Mouse (Mus musculus) neutrophil, adult 5-6 weeks (primary cell): ENCODE results near the gene Hoxc5. TPM values are rescaled to one million over a fixed set of nuclear protein-coding genes. Genes with fewer than 3 reads are reported as not detected.

Experiments
- ATAC-seq: fragments of 151-379, 151-347 bp; 2 replicates; pipeline ENCODE4 v1.8.0; 2017; ENCODE audit warnings: mild to moderate bottlenecking, moderate TSS enrichment; ENCODE audit not compliant: insufficient number of reproducible peaks, poor library complexity, low FRiP score, severe bottlenecking; ENCODE audit errors: extremely low read depth
- total RNA-seq: library from RNA; stranded (forward); fragments of 200-1000 nt; gene quantifications from 2 replicates; pipeline ENCODE4 v1.2.3, GENCODE M21; 2017

The Hoxc5 gene
- not detected in 2 replicates for total RNA-seq

DNA sequence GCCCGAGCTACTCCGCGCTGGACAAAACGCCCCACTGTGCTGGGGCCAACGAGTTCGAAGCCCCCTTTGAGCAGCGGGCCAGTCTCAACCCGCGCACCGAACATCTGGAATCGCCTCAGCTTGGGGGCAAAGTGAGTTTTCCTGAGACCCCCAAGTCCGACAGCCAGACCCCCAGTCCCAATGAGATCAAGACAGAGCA is at the start of gene Hoxc5:
Hoxc5 (plus strand) TSS at position 132 of the 199 bp plus-strand sequence.
- no peak for ATAC-seq

- ATAC-seq = no peak
These were observed 49.2 kb upstream of the Hoxc5 start for GRCm38 (mm10) chr15:102917972-102918572.

- no peak for ATAC-seq
These were observed 48.5 kb upstream of the Hoxc5 start for GRCm38 (mm10) chr15:102918611-102919265.

GRCm38 (mm10) chr15:102919336-102920180 is 47.7 kb upstream of the Hoxc5 start:
- ATAC-seq = no peak

GRCm38 (mm10) chr15:102920619-102921018 is 46.6 kb upstream of the Hoxc5 start:
- ATAC-seq = no peak

DNA sequence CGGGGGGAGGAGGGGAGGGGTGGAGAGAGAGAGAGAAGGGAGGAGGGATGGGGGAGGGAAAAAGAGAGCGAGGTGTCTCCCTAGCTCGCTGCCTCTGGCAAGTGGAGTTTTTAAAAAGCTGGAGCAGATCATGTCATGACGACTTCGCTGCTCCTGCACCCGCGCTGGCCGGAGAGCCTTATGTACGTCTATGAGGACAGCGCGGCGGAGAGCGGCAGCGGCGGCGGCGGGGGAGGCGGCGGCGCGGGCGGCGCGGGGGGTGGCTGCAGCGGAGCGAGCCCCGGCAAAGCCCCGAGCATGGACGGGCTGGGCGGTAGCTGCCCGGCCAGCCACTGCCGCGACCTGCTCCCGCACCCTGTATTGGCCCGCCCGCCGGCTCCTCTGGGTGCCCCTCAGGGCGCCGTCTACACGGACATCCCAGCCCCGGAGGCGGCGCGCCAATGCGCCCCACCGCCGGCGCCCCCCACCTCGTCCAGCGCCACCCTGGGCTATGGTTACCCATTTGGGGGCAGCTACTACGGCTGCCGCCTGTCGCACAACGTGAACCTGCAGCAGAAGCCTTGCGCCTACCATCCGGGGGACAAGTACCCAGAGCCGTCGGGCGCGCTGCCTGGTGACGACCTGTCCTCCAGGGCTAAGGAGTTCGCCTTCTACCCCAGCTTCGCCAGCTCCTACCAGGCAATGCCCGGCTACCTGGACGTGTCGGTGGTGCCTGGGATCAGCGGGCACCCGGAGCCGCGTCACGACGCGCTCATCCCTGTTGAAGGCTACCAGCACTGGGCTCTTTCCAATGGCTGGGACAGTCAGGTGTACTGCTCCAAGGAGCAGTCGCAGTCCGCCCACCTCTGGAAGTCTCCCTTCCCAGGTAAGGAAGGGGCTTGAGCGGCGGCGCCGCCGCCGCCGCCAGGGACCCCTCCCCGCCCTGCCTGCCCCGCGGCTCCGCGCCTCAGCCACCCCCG is 45.9 kb upstream of the Hoxc5 start, which contains the start of gene Hoxc13:
Hoxc13 (plus strand) TSS at position 51 of the 959 bp plus-strand sequence.
- ATAC-seq = no peak

DNA sequence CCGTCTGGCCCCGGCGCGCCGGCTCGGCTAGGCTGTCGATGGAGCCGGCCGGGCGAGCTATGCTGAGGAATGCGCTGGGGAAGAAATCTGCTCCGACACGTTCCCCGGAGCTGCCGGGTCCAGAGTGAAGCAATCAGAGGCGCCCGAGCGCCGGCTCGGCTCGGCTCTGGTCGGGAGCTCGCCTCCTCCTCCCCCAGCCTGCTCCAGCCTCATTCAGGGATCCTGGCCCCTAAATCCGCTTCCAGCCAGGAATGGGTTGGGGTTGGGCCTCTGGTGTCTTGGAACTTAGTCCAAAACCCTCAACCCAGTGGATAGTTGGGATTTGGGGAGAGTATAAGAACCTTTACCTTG is 45.3 kb upstream of the Hoxc5 start:
- ATAC-seq = no peak

GRCm38 (mm10) chr15:102922636-102923500 is 44.4 kb upstream of the Hoxc5 start:
- no peak for ATAC-seq

- ATAC-seq = no peak
These were observed 40.1 kb upstream of the Hoxc5 start for GRCm38 (mm10) chr15:102927032-102927645.

DNA sequence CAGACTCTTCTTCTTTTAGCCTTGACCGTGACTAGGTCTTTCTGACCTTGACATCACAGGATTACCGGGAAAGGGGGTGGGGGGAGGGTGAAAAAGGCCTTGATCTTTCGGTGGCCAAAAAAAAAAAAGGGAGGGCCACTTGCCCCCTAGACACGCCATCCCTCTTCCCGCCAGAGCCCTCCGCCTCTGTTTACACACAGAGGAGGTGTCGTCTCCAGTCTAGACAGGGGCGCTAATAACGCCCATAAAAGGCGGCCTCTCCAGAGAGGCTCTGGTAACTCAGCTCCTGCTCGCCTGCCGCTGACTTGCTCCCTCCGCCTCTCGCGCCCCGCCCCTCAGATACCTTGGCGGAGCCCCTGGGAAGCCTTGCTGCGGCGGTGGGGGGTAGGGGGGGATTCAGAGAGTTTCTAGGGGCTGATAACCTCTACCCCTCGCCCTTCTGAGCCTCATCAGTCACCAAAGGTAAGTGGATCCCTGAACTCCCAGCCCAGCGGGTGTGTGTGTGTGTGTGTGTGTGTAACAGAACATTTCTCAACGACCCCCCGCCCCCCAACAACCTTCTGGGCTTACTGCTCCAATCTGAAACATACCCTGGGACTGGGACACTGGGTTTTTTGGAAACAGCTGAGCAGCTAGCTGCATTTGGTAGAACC is 35.4 kb upstream of the Hoxc5 start:
- ATAC-seq = no peak

- no peak for ATAC-seq
These were observed 32.8 kb upstream of the Hoxc5 start for GRCm38 (mm10) chr15:102934438-102934837.

DNA sequence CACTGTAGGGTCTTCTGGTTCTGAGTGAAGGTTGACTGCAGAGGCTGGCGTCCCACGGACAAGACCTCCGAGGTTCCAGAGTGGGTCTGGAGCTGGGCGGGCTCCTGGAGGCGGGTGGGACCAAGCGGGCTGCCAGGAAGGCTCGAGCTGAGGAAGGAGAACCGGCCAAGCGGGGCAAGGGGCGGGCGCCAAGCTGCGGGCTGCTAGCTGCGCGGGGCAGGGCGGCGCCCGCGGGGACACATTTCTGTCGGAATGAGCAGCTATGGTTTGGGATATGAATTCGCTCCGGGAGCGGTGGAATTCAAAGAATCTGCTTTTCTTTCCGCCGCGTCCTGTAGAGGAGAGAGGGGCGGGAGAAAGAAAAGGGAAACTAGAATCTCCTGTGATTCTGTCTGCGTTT is 32.3 kb upstream of the Hoxc5 start:
- ATAC-seq = no peak

DNA sequence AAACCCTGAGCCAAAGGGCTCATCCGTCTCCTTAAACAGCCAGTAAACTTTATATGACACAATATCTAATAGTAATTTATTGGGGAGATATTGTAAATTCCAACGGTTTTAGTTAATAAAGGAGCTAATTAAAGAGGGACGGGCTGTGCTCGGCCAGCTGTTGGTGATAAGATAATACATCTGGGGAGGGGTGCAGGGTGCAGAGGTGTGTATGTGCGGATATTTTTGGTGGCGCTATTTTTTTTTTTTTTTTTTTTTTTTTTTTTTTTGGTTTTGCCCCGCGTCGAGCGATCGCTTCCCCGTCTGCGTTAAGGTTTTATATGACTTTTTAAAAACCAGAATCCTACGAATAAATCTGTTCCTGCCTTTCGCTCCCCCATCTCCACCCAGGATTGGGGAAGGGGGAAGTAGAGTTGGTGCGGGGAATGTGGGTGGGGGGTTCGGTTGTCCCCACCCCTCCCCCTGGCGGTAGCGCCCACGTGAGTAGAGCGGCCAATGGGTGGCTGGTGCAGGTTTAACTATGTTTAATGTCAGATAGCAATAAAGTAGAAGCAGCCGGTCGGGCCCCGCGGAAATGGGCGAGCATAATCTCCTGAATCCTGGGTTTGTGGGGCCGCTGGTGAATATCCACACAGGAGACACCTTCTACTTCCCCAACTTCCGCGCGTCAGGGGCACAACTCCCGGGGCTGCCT is 30.8 kb upstream of the Hoxc5 start, which contains the start of gene Hoxc12:
Hoxc12 (plus strand) TSS at position 479 of the 694 bp plus-strand sequence.
- no peak for ATAC-seq

DNA sequence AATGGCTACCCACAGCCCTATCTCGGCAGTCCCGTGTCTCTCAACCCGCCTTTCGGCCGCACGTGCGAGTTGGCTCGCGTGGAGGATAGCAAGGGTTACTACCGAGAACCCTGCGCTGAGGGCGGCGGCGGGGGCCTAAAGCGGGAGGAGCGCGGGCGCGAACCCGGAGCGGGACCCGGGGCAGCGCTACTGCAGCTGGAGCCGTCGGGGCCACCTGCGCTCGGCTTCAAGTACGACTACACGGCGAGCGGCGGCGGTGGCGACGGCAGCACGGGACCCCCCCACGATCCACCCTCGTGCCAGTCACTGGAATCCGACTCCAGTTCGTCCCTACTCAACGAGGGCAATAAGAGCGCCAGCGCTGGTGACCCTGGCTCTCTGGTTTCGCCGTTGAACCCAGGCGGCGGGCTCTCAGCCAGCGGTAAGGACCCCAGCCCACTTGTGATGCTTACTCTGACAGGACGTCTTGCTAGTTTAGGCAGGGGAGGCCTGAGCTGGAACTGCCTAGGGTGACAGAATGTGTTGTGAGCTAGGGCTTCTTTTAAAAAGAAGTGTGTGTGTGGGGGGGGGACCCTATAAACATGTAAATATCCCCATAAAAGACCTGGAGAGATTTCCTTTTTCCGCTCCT is 30.1 kb upstream of the Hoxc5 start:
- ATAC-seq = no peak

- no peak for ATAC-seq
These were observed 27.7 kb upstream of the Hoxc5 start for GRCm38 (mm10) chr15:102939256-102940155.
